Mouse (Mus musculus) telencephalon, adult 2 months (tissue): ENCODE measurements around the gene Arhgap44.
A peak's percentile ranks its signal among the peaks of the same experiment; 100 is the strongest.

Source experiments
- DNase-seq: peaks from one replicate; pipeline ENCODE4 v3.0.0-alpha.2; 2011; ENCODE audit warnings: low read depth, low spot score

Arhgap44 gene

GRCm38 (mm10) chr11:65006047-65006446, 156.7 kb downstream of the Arhgap44 start:
- no peak for DNase-seq

GRCm38 (mm10) chr11:65004836-65005235, 157.9 kb downstream of the Arhgap44 start:
- DNase-seq, result no peak

- no peak for DNase-seq
Measured at GRCm38 (mm10) chr11:65003611-65004010, 159.2 kb downstream of the Arhgap44 start.

- no peak for DNase-seq
Measured at GRCm38 (mm10) chr11:65001729-65002128, 161.0 kb downstream of the Arhgap44 start.

- no peak for DNase-seq
Measured at GRCm38 (mm10) chr11:64999685-65000084, 163.1 kb downstream of the Arhgap44 start.

- no peak for DNase-seq
Measured at GRCm38 (mm10) chr11:64998439-64998838, 164.3 kb downstream of the Arhgap44 start.

GRCm38 (mm10) chr11:64988556-64988955, 174.2 kb downstream of the Arhgap44 start:
- no peak for DNase-seq

- DNase-seq, result no peak
Measured at GRCm38 (mm10) chr11:64979489-64979845, 183.3 kb downstream of the Arhgap44 start.

GRCm38 (mm10) chr11:64978720-64979488, 183.9 kb downstream of the Arhgap44 start, which contains the start of gene Elac2:
Gene Elac2, plus strand, starts transcription at chr11:64979038.
- peak; percentile 97 for DNase-seq

- no peak for DNase-seq
Measured at GRCm38 (mm10) chr11:64972418-64972817, 190.3 kb downstream of the Arhgap44 start.

GRCm38 (mm10) chr11:64971471-64971988, 191.2 kb downstream of the Arhgap44 start:
- DNase-seq, result no peak

GRCm38 (mm10) chr11:64968939-64969342, 193.8 kb downstream of the Arhgap44 start:
- DNase-seq, result no peak

- peak; percentile 54 for DNase-seq
Measured at GRCm38 (mm10) chr11:64968507-64968906, 194.3 kb downstream of the Arhgap44 start.

- DNase-seq, result no peak
Measured at GRCm38 (mm10) chr11:64962629-64963028, 200.1 kb downstream of the Arhgap44 start.

GRCm38 (mm10) chr11:64956962-64957729, 205.6 kb downstream of the Arhgap44 start:
- DNase-seq, result no peak
